Mouse (Mus musculus) layer of hippocampus, postnatal 36 days (tissue): ENCODE results near the gene Gm28043. TPM values are rescaled to one million over a fixed set of nuclear protein-coding genes. Genes with fewer than 3 reads are reported as not detected.

Experiments used
- DNase-seq, 2 experiments: peaks; one replicate each; pipeline ENCODE4 v3.0.0; 2022
- total RNA-seq, 2 experiments: library from RNA; stranded (reverse); gene quantifications; 2 replicates each; pipeline ENCODE4 v1.2.3; 2021

The Gm28043 gene
- total RNA-seq, 2 experiments from 2014 or later, result 3.4 to 5.0 TPM

DNA sequence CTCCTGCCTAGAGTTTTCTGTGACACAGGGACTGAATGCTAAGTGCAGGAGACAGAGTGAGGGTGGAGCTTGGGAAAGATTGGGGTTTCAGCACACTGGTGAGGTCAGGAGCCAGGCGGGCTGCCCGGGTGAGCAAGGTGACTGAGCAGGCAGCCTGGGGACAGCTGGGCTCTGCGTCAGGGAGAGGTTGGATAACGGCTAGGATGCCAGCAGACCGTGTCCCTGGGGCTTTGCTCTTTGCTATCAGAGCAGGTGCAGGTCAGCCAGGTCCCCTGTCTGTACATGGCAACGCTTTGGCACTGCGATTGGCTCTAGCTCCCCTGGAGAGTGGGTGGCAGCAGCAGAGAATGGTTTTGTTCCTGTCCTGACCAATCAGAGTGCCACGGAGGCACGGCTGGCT lies 12.6 kb downstream of the Gm28043 start:
- no peak for DNase-seq

DNA sequence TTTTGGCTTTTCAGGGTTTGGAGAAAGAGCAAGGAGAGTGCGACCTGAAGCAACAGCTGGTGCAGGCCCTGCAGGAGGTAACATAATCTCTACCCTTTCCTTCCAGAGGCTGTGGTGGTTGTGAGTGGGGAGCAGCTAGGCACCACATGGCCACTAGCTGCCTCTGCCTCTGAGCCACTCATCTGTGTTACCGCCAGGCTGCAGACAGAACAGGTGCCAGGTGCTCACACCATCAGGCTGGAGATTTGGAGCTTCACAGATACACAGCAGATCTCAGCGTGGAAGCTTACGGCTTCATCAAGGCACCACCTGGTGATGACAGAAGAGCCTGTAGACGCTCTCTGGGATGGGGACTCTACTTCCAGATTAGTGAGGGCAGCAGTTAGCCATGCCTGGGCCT lies 14.3 kb downstream of the Gm28043 start:
- no peak for DNase-seq

DNA sequence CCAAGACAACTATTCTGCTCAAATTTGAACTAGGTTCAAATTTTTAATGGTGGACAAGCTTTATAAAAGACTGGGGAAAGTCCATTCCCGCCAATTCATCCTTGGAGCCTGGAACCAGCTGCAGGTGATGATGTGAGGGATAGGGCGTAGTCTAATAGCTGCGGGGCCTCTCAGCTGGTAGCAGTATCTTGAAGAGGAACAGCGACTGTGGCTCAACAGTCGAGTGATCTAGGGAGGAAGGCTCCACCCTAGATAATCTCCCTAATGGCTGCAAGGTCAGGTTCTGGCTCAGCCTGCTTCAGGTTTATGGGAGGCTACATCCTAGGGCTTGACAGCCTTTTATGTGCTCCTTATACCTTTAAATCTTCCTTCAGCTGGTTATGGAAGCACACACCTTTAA lies 14.9 kb downstream of the Gm28043 start:
- no peak for DNase-seq

DNA sequence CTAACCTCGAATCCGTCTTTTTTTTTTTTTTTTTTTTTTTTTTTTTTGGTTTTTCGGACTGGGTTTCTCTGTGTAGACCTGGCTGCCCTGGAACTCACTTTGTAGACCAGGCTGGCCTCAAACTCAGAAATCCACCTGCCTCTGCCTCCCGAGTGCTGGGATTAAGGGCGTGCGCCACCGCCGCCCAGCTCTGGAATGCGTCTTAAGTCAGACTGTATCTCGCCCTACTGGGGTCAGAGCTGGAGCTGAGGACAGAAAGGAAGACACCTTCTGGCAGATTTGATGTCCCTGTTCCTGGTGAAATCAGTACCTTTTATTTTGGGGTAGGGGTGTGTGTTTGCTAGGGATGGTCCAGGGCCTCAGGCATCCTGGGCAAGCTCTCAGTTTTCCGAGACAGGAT lies 17.6 kb downstream of the Gm28043 start:
- no peak for DNase-seq

DNA sequence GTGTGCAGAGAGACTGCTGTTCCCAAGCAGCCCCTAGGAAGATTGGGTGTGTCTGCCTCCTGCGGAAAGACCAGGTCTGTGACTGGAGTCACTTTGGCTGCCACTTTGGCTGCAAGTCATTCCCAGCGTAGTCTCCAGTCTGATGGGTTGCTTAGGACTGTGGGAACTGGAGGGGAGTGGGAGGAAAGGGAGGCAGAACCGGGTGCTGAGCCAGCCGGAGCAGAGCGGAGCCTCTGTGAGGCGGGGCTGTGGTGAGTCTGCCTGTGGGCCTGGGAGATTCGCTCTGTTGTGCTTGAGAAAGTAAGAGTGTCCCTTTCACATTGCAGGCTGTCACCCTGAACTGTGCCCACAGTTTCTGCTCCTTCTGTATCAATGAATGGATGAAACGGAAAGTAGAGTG lies 20.8 kb downstream of the Gm28043 start:
- peak; percentile 22 to 37 for DNase-seq

DNA sequence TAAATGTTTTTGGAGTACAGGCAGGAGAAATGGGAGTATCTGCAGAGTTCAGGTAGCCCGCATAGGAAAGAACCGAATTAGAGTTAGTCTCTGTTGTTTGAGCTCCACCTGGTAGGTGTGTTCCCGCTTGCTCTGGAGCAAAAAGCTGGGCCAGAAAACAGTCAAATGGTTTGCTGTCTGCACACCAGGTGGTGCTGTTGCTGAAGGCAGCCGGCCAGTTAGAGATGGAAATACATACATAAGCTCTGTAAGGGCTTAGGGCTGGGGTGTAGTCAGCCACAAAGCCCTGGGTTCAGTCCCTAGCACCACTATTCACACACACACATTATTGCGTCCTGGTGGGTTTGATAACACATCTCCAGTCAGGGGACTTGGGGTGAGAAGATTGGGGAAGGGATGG lies 21.4 kb downstream of the Gm28043 start:
- DNase-seq, result peak; percentile 36 to 39

DNA sequence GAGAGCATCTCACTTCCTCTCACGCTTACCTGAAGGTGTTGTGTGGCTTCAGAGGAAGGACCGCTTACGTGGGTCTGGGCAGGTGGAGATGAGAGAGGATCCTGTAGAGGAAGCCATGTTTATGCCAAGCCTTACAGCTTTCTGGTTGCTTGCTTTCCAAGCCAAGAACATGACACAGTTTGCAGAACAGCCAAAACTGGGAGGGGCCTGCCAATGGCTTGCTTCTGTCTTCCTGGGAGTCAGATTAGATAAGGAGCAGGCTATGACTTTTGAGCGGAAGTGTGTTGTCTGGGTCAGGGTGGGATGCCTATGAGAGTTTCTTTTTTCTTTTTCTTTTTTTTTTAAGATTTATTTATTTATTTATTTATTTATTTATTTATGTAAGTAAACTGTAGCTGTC lies 22.7 kb downstream of the Gm28043 start:
- DNase-seq, result no peak

DNA sequence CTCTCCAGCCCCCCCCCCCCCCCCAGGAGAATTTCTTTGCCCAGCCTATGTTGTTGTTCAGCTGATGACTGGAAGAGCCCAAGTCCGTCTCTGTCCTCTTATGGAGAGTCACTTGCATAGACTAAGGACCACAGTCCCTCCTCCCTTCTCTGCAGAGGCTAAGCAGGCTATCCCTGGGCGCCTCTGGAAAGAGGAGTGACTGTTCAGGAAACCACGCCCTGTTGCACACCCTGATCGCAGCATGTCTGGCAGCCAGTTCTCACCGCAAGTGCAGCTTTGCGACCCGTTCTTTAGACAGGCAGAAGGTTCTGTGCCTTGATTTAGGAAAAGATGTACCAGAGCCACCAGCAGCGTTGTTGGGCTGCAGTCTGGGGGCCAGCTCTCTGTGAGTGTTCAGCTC lies 23.2 kb downstream of the Gm28043 start:
- DNase-seq, result no peak

DNA sequence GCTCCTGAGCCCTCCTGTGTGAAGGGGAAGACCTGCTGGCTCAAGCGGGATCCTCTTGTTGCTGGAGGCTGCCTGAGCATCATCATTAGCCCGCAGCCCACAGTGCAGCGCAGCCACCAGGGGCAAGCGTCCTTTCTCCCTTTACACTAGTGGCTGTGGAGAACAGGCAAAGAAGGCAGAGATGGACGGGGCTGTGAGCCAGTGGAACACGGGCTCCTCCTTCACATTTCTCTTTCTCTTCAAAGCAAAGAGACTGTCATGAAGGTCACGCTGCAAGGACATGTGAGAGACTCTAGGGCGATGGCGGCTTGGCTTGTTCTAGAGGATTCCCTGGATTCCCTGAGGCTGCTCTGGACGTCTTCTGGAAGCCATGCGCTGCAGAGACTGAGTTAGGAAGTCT lies 26.3 kb downstream of the Gm28043 start:
- DNase-seq, result no peak

DNA sequence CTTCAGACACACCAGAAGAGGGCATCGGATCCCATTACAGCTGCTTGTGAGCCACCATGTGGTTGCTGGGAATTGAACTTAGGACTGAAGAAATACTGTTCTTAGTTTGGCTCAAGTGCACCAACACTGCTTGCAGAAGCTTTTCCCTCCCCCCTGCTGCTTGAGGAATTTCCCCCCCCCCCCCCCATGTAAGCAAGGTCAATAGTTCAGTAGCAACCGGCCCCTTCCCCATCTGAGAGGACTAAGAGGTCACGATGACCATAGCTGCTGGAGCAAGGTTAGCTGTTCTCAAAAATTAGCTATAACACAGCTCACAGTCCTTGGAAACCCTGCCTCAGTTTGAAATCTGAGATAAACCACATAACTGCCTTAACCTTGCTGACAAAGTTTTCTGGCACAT lies 27.5 kb downstream of the Gm28043 start:
- no peak for DNase-seq

DNA sequence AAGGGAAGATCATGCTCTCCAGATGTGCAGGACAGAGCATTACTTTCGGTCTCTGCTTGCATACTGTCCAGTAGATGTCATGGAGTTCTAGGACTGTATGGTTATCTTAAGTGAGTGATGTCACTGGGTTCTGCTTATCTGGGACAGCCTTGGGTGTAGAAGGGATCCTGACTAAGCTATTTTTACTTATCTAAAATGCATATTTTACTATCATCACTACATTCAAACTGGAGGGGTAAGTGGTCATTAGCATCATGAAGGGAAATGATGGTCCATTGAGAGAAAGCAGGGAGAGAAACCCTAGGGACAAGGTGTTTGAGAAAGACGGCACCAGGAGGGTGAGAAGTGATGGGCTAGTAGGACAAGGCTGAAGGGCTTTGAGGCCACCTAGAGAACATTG lies 43.6 kb downstream of the Gm28043 start:
- no peak for DNase-seq

DNA sequence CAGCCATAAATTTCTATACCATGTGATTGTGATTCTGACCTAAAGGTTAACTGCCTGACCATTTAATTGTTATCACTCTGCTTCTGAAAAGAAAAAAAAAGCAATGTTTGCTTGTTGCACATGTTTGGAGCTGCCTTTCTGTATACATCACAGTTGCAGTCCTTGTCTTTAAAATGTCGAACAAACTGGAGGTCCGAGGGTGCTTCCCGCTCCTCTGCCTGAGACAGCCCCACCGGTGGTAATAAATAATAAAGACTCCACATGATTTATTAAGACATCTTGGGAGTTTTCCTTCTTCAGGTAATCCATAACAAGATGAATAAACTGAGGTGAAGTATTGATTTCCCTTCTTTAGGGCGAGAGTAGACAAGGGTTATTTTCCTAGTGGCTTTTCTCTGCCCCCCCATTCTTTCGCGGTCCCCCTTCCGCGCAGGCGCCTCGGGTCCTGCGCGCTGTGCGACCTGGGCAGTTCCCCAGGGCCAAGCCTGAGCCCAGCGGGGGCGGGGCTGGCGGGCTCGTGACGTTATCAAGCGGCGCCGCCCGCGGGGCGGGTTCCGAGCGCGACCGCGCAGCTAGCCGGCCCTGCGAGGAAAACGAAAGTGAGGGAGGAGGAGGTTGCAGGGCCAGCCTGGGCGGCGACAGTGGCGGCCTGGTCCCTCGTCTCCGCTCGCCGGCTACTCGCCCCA lies 45.5 kb downstream of the Gm28043 start, which contains the start of gene Cmtr1:
Cmtr1 (plus strand) TSS at position 520 of the 686 bp plus-strand sequence.
- peak; percentile 95 to 96 for DNase-seq

DNA sequence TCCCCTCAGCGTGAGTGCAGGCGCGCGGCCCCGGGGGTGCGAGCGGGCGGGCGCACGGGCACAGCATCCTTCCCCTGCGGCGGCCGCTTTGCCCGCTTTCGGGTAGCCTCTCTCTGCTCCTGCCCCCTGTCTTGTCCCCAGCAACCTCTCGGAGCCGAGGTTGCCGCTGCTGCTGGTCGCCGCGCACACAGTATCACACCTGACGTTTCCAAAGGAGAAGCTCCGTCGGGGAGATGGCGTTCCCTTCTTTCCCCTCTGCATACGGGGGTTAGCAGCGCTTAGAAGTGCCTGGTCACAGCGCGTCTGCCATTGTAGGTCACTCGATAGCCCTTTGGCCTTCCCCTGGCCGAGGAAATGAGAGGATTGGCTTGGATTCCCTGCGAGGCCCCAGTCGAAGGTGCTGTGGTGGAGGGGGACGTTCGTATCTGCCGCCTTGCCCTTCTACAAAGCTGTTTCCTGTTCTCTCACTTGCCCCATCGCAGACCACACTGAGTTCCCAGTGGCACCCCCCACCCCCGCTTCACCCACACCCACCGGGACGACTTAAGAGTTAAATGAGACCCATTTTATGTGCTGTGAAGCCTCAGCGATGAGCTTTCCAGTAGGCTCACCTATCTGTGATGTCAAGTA lies 46.2 kb downstream of the Gm28043 start:
- no peak for DNase-seq

DNA sequence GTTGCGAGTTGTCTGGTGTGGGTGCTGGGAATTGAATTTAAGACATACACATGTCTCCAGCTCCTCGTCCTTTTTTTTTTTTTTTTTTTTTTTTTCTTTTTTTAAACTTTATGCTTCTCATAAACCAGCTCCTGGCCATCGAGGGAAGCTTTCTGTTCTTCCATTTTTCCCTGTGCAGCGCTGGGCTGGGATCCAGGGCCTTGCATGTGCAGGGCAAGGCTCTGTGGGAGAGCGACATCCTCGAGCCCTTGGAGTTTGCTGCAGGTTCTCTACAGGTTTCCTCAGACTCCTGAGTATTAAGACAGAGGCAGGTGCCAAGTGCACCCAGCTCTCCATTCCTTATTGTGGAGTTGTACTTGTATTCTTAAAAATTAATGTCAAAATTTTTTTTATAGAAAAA lies 47.5 kb downstream of the Gm28043 start:
- DNase-seq, result no peak

DNA sequence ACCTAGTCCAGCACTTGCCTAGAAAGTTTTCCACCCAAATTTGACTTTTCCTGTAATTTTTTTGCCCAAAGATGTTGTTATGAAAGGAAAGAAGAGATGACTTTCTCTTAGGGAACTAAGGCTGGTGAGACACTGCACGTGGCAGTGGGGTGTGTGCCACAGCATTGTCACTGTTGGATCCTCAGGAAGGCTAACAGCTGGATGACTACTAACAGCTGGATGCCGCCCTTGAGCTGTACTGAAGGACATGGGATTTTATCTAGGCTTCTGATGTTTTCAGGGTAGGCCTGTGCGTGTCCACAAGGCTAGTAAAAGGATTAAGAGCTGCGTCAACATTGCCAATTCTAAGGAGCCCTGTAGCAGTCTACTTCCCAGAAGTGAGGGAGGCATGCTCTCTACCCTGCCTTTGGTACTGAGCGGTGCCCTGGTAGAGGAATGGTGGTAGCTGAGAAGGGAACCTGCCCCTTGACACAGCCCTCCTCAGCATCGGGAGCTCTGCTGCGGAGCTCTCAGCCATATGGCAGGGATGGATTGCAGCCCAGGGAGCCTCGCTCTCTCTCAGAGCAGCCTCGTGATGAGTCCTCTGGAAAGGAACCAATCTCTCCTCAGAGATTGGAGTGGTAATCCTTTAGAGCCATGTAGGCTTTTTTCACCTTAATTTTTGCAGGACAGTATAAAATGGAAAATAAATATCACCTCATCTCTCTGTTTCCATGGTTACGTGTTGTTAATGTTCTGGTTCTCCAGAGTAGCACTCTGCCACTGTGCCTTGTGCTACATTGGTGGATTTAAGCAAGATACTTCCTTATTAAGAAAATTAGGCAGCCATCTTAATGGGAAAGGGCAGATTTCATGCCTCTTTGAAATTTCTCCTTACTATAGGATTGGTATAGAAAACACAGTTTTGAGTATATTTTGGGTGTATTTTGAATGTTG lies 53.6 kb downstream of the Gm28043 start:
- DNase-seq, result peak; percentile 36 to 42

DNA sequence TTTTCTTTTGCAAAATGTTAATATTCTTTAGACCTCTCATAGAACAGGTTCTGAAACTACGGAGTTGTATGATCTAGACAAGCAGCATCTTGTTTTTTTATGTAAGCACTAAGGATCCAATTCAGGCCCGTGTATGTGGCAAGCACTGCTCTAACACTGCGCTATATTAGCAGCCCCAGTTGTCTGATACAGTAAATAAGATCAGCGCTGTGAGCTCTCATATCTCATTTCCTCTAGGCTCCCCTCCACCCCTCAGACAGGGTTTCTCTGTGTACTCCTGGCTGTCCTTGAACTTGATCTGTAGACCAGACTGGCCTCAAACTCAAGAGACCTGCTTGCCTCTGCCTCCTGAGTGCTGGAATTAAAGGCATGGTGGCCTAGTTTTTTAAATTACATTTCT lies 54.4 kb downstream of the Gm28043 start:
- no peak for DNase-seq

DNA sequence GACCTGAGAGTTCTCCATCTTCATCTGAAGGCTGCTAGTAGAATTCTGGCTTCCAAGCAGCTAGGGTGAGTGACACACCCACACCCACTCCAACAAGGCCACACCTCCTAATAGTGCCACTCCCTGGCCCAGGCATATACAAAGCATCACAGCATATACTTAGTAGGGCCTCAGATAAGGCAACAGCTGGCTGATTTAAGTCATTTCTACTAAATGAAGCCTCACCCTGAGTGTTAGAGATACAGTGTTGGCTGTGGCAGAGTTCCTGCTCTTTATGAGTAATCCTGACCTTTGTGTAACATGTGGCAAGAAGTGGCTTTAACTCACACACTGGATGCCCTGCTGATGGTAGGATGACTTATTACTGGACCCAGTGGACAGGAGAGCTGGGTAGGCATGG lies 55.3 kb downstream of the Gm28043 start:
- no peak for DNase-seq

DNA sequence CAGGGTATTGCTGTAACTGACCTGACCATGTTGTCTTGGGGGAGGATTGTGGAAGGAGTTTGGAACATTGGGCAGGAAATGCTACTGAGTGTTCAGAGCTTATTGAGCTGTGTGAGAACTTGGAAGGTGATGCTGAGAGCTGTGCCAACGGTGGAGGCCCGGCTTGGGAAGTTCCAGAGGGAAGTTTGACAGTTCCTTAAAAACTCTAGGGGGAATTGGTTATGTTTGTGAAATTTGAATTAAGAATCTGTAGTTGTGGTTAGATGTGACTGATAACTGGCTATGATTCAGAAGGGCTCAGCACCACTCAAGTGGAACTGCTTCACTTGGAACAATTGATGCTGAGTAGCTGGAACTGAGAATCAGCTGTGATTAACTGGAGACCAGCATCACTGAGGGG lies 56.3 kb downstream of the Gm28043 start:
- DNase-seq, result no peak

DNA sequence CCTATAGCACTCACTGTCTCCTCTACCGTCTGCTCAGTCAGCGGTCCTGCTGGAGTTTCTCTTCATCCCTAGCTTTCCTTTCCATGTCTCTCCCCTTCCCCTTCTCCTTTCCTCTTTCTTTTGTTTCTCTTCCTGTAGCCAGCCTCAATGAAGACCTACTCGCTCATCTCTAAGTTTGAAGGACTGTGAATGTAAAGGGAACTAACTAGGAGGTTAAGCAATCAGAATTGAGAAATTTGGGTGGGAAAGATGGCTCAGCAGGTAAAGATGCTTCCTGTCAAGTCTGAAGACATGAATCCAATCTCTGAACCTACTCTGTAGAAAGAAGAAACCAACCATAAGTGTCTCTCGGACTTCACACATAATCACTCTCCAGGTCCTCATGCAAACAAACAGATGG lies 58.6 kb downstream of the Gm28043 start:
- DNase-seq, result no peak

DNA sequence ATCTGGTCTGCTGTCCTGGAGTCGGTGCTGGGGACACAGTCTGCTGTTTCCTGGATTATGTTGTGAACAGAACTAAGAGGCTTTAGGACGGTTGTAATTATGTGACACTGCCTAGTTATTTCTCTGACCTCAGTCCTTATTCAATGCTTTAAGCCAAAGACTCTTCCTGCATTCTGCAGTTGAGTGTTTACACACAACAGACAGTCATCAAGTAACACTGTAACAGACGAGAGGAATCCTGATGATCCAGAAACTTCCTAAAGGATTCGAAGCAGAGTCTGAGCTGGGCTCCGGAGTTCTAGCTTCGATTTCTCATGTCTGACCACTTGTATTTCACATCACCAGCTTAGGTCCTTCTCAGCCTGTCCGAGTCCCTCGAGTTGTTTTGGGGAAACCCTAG lies 63.9 kb downstream of the Gm28043 start:
- DNase-seq, result no peak

DNA sequence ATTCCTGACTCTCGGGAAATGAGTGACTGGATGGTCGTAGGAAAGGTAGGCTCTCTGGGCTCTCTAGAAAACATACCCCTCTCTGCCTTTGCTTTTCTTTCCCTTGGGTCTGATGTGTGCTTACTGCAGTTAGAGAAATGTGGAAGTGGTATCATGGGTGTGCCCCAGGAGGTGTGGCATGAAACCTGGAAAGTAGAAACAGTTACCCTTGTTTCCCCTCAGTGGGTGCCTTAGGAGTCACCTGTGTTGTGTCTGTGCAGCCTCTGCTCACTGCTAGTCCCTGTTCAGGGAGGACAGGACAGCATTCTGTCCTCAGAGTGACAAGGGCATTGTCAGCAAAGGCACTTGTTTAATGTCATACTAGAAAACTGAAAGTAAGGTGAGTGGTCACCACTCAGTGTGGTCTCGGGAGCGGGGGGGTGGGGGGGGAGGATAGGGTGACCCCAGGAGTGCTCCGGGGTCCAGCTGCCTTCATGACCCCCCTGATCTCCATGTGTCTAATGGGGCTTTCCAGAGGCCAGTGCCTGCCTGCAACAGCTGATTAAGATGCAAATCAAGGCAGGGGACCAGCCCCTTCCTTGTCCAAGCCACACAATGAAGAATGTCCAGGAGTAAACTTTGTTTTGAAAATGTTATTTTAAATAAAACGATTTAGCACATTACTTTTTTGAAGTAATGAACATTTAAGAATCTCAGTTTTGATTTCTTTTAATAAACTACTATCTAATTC lies 64.5 kb downstream of the Gm28043 start:
- DNase-seq, result no peak

DNA sequence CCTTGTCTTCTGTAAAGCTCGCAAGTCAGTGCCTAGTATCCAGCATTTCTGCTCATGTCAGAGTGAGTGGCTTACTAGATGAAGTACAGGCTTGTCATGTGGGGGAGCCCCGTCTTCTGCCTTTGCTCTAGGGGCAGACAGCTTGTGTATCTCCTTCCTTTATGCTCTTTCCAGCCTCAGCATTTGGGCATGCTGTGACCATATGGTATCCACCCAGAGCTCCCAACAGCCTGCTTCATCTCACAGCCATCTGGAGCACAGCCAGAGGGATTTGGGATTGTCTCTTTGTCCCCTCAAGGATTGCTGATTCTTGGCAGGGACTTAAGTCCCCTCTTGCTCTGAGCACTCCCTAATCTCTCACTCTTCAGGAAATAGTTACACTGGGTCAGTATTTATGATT lies 65.5 kb downstream of the Gm28043 start:
- no peak for DNase-seq

DNA sequence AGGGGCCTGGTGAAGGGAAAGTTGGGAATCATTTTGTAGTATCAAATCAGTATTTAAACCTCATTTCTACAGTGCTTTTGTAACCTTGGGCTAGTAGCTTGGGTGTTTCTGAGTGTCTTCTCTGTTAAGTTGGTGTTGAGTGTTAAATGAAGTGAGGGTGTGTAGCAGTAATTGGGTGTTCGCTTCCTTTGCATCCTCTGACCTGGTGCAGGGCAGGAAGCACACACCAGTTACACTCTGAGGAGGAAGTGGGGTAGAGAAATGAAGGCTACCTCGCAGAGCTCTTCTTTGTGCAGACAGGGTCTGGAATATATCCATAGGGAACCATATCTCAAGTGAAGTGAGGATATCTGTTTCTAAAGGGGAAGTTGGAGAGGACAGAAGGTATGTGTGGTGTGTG lies 66.2 kb downstream of the Gm28043 start:
- DNase-seq, result no peak
